9 mouse cellular contexts compared by ENCODE assay signal in the genomic region with DNA sequence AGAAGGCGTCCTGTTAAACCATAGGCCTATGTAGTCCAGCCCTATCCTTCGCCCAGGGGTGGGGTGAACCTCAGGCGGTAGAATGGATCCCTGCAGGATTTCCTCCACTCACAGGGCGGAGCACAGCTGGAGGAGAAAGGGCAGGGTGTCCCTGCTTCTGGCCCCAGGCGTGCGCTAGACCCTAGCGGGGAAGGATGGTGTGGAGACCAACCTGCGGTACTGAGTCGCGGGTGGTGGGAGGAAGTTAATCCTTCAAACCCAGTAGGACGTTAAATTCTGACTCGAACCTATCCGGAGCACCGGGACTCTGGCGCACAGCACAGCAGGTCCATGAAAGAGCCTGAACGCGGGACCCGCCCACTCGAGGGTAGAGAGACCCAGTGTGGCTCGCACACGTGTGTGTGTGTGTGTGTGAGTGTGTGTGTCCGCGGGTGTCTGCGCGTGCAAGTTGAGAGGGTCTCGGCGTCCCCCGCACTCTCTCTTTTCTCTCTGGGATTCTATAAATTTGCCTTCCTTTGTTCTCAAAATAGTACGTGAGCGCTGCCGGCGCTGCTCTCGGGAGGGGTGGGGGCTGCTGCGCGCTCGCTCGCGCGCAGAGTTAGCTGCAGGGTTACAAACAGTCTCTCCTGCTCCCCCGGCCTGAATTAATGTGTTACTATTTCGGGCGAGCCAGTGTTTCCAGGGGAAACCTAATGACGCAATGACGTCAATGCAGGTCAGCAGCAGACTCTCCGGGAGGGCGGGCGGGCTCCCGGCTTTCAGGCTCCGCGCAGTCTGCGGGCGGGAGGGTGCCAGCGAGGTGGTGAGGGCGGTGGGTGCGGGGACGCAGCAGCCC.
DNase-seq lines count a peak whose midpoint lies in the region; ATAC-seq and TF ChIP-seq lines count a peak whose summit lies in the region.
"Had no signal": no experiment of that assay in that cellular context is flagged by ENCODE, and none has a peak within 500 bp of the region (broad histone marks: within the 10 kb centered on the region; RNA-seq: fewer than 3 reads in every experiment).

No protein-coding gene starts in this region.

- H3K9ac ChIP-seq in lung, embryonic 14.5 days = peak overlapping the region; percentile 27; the same call in 1 of the 2 replicates
- peak overlapping the region; percentile 24; the same call in 1 of the 2 replicates for H3K9ac ChIP-seq in embryonic facial prominence, embryonic 12.5 days
- peak overlapping the region; percentile 60 for H3K9ac ChIP-seq in hindbrain, embryonic 12.5 days
- H3K9ac ChIP-seq in stomach, embryonic 15.5 days = no peak overlapping the region

- H3K9me3 ChIP-seq in lung, embryonic 14.5 days (ENCODE audit: low read depth, low read length) = no peaks in the 10 kb centered on the region
- no peaks in the 10 kb centered on the region for H3K9me3 ChIP-seq in embryonic facial prominence, embryonic 12.5 days
- no peaks in the 10 kb centered on the region for H3K9me3 ChIP-seq in hindbrain, embryonic 12.5 days (replicated peaks)
- no peaks in the 10 kb centered on the region for H3K9me3 ChIP-seq in stomach, embryonic 15.5 days
- H3K9me3 ChIP-seq: G1E had no signal

- H3K27me3 ChIP-seq in lung, embryonic 14.5 days (ENCODE audit: insufficient read depth, low read length) = peaks cover 26% of the 10 kb centered on the region
- peaks cover 61% of the 10 kb centered on the region for H3K27me3 ChIP-seq in embryonic facial prominence, embryonic 12.5 days
- peaks cover 51% of the 10 kb centered on the region for H3K27me3 ChIP-seq in hindbrain, embryonic 12.5 days
- H3K27me3 ChIP-seq in stomach, embryonic 15.5 days (replicated peaks) = peaks cover 38% of the 10 kb centered on the region

- no peaks in the 10 kb centered on the region for H3K36me3 ChIP-seq in lung, embryonic 14.5 days (ENCODE audit: insufficient read depth)
- no peaks in the 10 kb centered on the region for H3K36me3 ChIP-seq in embryonic facial prominence, embryonic 12.5 days
- no peaks in the 10 kb centered on the region for H3K36me3 ChIP-seq in hindbrain, embryonic 12.5 days
- H3K36me3 ChIP-seq in stomach, embryonic 15.5 days = no peaks in the 10 kb centered on the region
- H3K36me3 ChIP-seq: G1E had no signal

- no peak for TF ChIP-seq CTCF in lung, embryonic 14.5 days (IDR thresholded peaks at IDR 0.05; ENCODE audit: low read depth)

- H3K27ac ChIP-seq in lung, embryonic 14.5 days (ENCODE audit: low read depth) = 0 out of 2 replicates have a peak overlapping the region, but pooled peaks have one; percentile 30
- no peak overlapping the region for H3K27ac ChIP-seq in embryonic facial prominence, embryonic 12.5 days
- peak overlapping the region; percentile 69; the same call in 1 of the 2 replicates for H3K27ac ChIP-seq in hindbrain, embryonic 12.5 days
- no peak overlapping the region for H3K27ac ChIP-seq in stomach, embryonic 15.5 days

- H3K4me3 ChIP-seq in lung, embryonic 14.5 days (ENCODE audit: low read depth, low read length) = peak overlapping the region; percentile 39
- peak overlapping the region; percentile 44 for H3K4me3 ChIP-seq in embryonic facial prominence, embryonic 12.5 days
- peak overlapping the region; percentile 49 for H3K4me3 ChIP-seq in hindbrain, embryonic 12.5 days
- peak overlapping the region; percentile 43 for H3K4me3 ChIP-seq in stomach, embryonic 15.5 days (replicated peaks)

- H3K4me2 ChIP-seq in lung, embryonic 14.5 days = peak overlapping the region; percentile 78
- peak overlapping the region; percentile 85 for H3K4me2 ChIP-seq in embryonic facial prominence, embryonic 12.5 days (replicated peaks)
- H3K4me2 ChIP-seq in hindbrain, embryonic 12.5 days (replicated peaks) = peak overlapping the region; percentile 73
- peak overlapping the region; percentile 87 for H3K4me2 ChIP-seq in stomach, embryonic 15.5 days

- H3K4me1 ChIP-seq in lung, embryonic 14.5 days (ENCODE audit: insufficient read depth) = no peaks in the 10 kb centered on the region
- peaks cover 17% of the 10 kb centered on the region for H3K4me1 ChIP-seq in embryonic facial prominence, embryonic 12.5 days
- H3K4me1 ChIP-seq in hindbrain, embryonic 12.5 days = peaks cover 11% of the 10 kb centered on the region
- H3K4me1 ChIP-seq in stomach, embryonic 15.5 days = peaks cover 10% of the 10 kb centered on the region; the same call in 1 of the 2 replicates

- ATAC-seq in lung, embryonic 14.5 days (ENCODE audit: insufficient read depth) = peak; percentile 87
- peak; percentile 67; the same call in 1 of the 2 replicates for ATAC-seq in embryonic facial prominence, embryonic 12.5 days (ENCODE audit: insufficient number of reproducible peaks, insufficient read depth, low FRiP score, low TSS enrichment)
- ATAC-seq in hindbrain, embryonic 12.5 days (ENCODE audit: low FRiP score) = peak; percentile 86
- ATAC-seq in stomach, embryonic 15.5 days (ENCODE audit: insufficient read depth, low FRiP score, low read depth) = peak; percentile 70; the same call in 1 of the 2 replicates

- peak; percentile 71 for DNase-seq in lung, embryonic 14.5 days
- no peak for DNase-seq in lung, postnatal 25 days (ENCODE audit: low spot score)
- peak; percentile 33 to 37 for DNase-seq in layer of hippocampus, postnatal 25 days (ENCODE audit: extremely low spot score in 1 of 2, low spot score in 1 of 2)
- DNase-seq in mesoderm, embryonic 11.5 days (ENCODE audit: low read depth, low spot score) = peak; percentile 71
- DNase-seq in thymus, postnatal 36 days = no peak

- WGBS in lung, embryonic 14.5 days = under 1% methylated on average over 56 of the region's 56 CpGs
- WGBS in embryonic facial prominence, embryonic 12.5 days = under 1% methylated on average over 56 of the region's 56 CpGs
- WGBS in hindbrain, embryonic 12.5 days = under 1% methylated on average over 56 of the region's 56 CpGs
- under 1% methylated on average over 56 of the region's 56 CpGs for WGBS in stomach, embryonic 15.5 days

Comparison
In these comparisons a context has a peak if more than half of its experiments do, and no peak if none do; other contexts are left out.
1. DNase-seq: peak in lung, embryonic 14.5 days (single experiment), layer of hippocampus, postnatal 25 days (2 of 2) and mesoderm, embryonic 11.5 days (single experiment); none in lung, postnatal 25 days (single experiment) and thymus, postnatal 36 days (0 of 2).
2. H3K27ac ChIP-seq: peak in lung, embryonic 14.5 days (single experiment) and hindbrain, embryonic 12.5 days (single experiment); none in embryonic facial prominence, embryonic 12.5 days (single experiment) and stomach, embryonic 15.5 days (single experiment).
3. Peak in every context shown above with its lines, with median percentiles within 50 percentile points of each other: ATAC-seq, H3K4me2 ChIP-seq and H3K4me3 ChIP-seq.